Mouse (Mus musculus) MEL-GATA-1-ER (cell line): ENCODE measurements around the gene Trub2.

Experiments
- DNase-seq: peaks from one replicate; pipeline ENCODE4 v3.0.0-alpha.2; 2012; ENCODE audit warnings: low read depth; ENCODE audit errors: extremely low read depth

Trub2 gene

DNA sequence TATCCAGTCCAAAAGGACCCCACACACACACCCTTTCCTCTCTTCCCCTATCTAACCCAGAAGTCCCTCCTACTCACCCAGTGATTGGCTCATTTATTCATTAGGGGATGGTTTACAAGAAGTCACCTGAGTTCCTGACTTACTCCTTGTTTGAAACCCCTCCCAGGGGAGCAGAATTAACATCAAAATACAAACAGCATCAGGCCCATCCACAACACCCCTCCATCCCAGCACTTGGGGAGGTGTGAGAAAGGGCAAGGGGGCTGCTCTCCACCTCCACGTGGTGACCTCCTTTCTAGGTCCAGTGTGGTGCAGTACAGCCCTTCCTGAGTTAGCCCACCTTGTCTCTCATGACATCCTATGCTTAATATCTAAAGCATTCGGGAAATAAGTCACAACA lies 58.8 kb downstream of the Trub2 start:
- no peak for DNase-seq

DNA sequence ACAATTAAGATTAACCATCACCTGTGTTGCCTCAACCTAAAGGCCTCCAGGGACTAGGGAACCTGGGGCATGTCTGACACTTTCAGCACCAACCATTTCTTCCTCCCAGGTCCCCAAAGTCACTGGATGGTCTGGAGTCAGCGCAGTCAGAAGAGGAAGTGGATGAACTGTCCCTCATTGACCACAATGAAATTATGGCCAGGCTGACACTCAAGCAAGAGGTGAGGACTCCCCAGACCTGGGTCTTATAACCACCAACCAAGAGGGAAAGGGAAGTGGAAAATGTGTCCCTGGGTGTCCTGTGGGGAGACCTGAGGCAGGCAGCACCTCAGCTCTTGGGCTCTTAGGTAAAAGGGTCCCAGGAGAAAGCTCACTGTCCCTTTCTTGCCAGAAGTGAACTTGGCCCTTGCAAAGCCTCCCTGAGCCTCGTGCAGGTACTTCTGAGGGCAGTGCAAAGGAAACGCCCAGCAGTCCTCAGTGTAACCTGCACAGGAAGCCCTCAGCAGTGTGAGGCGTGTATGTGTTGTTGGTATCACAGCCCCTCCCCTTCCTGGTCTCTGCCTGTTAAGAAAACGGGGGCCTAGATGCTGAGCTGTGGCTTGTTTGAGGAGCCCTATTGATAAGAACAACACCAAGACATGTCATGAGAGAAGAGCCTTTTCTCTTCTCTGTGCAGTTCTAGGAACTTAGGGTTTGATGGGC lies 63.5 kb downstream of the Trub2 start:
- no peak for DNase-seq

DNA sequence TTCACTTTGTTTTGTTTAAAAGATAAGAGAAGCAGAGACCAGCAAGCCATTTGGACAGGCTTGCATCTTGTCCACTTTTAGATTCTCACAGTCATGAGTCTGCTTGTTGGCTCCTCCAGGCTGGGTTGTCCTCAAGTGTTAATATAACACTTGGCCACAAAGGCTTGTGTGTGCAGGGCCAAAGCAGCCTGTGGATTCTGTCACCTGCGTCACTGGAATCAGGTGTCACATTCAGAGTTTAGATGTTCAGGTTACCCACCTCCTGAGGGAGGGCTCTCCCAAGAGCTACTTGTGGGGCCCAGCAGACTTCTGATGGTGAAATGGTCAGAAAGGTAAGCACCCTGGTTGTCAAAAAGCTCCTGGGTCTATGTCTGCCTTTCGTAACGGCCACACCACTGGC lies 65.2 kb downstream of the Trub2 start:
- no peak for DNase-seq

DNA sequence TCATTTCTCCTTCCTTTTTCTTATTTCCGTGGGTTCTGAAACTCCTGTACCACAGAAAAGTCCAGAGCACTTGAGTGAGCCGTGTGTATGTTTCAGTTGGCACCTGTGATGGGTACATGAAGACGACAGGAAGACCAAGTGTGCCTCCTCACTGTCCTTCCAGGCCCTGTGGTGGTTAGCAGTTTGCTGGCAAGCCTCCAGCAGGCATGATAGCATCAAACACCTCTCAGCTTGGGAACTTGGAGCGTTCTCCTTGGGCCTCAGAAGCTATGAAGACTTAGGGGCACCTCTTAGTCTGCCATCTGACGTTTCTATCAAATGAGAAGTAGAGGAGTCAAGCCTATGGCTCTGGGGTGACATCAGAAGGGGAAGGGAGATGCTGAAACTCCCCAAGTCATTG lies 69.7 kb downstream of the Trub2 start:
- no peak for DNase-seq

DNA sequence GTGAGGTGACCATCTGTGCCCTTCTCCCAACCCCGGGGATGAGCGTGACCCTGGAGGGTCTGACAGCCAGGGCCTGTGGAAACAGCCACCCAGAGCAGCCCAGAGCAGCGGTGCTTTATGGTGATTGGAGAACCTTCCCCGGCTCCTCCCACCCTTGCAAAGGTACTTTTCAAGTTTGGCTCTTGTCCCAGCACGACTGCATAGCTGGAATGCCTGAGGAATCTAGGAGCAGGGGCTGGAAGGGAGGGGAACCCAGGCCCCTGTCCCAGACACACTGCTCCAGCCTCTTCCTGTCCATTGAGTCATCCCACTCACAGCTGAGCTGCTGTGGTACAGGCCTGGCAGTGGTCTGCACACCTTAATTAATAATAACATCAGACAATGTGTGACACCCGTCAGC lies 71.6 kb downstream of the Trub2 start:
- DNase-seq = no peak

DNA sequence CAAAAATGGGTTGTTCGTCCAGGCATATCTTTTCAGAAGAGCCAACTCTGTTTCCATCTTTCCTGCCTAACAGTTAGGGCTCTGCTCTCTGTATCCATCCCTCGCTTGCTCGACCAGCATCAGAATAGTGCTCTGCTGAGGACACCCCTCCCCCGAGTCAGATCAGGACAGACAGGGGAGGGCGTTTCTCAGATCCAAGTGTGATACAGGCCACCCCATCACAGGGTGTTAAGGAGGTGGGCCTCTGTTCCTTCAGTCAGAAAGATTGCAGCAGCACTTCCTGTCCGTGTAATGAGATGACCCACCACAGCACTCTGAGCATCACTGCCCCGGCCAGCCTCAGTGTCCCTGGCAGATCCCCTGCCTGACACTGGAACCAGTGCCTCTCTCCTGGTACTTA lies 72.2 kb downstream of the Trub2 start:
- DNase-seq = no peak

DNA sequence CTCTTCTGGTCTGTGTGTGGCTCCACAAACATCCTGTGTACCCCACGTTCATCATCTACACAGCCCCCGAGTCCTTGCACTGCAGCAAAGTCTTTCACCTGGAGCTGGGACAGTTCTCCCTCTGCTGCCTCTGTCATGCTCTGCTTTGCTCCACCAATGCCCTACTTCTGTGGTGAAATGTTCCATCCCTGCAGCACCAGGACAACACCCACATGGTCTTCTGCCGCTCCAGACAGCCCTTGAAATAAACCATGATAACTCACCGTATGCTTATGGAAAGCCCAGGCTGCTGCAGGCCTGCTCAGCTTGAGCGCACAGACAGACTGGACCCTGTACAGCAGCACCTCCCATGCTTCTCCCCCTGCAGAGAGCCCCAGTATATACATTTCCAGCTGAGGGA lies 74.2 kb downstream of the Trub2 start:
- no peak for DNase-seq

DNA sequence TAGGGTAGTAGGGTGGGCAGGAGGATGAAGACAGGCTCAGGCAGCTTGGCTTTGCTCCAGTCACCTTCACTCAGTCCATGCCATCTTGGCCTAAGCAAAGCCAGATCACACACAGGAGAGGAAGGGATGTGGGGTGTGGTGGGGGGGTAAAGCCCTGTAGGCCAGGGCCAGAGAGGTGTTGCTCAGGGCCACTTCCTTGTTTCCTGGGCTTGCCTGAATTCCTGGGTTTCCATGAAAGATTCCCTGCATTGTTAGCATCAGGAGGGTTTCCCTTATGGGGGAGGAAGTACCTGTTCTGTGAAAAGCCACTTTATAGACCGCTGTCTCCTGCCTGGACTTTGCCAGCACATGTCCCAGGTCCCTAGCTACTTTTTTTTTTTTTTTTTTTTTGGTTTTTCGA lies 74.8 kb downstream of the Trub2 start:
- DNase-seq = no peak

DNA sequence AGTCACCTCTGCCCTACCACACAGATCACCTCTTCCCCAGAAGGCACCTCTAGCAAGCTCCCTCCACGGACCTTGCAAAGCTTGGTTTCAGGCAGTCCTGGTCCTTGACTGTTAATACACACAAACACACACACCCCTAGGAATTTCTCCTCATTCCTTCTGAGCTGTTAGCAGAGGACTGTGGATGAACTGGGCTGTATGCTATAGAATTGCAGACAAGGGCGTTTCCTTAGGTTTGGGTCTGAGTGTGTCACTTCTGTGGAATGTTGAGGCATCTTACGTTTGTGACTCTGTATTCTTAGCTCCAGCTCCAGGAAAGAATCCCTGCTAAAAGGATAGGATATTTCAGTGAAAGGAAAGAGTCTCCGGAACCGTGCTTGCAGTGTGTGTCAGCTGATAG lies 76.4 kb downstream of the Trub2 start:
- DNase-seq = no peak
